Mouse (Mus musculus) embryonic fibroblast, embryonic 13.5 days (primary cell): ENCODE measurements around the gene Dnajc3.

ENCODE experiments used
- CTCF ChIP-seq: IDR thresholded peaks from 2 replicates; pipeline ENCODE4 v1.5.1; 2011; ENCODE audit warnings: mild to moderate bottlenecking, control low read depth, low read length, moderate library complexity, borderline replicate concordance; ENCODE audit not compliant: insufficient read depth
- POLR2A ChIP-seq: IDR thresholded peaks from 2 replicates; pipeline ENCODE4 v1.6.1; 2011; ENCODE audit warnings: low read depth, mild to moderate bottlenecking, control low read depth, low read length, moderate library complexity

DNA sequence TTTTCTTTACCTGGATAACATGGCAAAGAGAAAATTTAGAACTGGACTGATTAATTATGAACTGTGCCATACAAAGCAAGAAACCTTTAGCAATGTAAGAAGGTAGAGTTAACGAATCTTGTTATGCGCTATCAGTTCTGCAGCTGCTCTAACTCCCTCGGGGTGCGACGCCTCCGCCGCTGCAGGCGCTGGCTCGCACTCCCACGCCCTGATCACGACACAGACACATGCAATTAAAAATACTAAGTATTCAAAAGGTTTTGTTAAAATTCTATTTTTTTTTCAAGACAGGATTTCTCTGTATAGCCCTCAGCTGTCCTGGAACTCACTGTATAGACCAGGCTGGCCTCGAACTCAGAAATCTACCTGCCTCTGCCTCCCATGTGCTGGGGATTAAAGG is 75.8 kb downstream of the Dnajc3 start:
- TF ChIP-seq CTCF (no peak), POLR2A (no peak)
